Mouse (Mus musculus) heart, embryonic 13.5 days (tissue): ENCODE results near the gene Igfbp4. TPM values are rescaled to one million over a fixed set of nuclear protein-coding genes. Genes with fewer than 3 reads are reported as not detected.

Experiments
- ATAC-seq: fragments of 200-750 bp; cut with Nextera tagmentation; 2 replicates; pipeline ENCODE4 v1.8.0; 2017; ENCODE audit warnings: moderate TSS enrichment; ENCODE audit not compliant: insufficient number of reproducible peaks, low FRiP score, low TSS enrichment; ENCODE audit errors: extremely low read depth
- H3K27ac ChIP-seq: fragments of 300-500 bp; sonication (generic); replicated peaks from 2 replicates; pipeline ENCODE4 v1.5.1; 2015; ENCODE audit warnings: moderate library complexity, mild to moderate bottlenecking, inconsistent platforms
- H3K27me3 ChIP-seq: fragments of 300-500 bp; sonication (generic); replicated peaks from 2 replicates; pipeline ENCODE4 v1.6.1; 2015; ENCODE audit warnings: mild to moderate bottlenecking, inconsistent platforms
- H3K36me3 ChIP-seq: fragments of 300-500 bp; sonication (generic); 2 replicates; pipeline ENCODE4 v1.6.1; 2015; ENCODE audit warnings: mild to moderate bottlenecking, inconsistent platforms
- H3K4me1 ChIP-seq: fragments of 300-500 bp; sonication (generic); 2 replicates; pipeline ENCODE4 v1.6.1; 2015; ENCODE audit warnings: inconsistent platforms
- H3K4me2 ChIP-seq: fragments of 300-500 bp; sonication (generic); 2 replicates; pipeline ENCODE4 v1.6.1; 2015; ENCODE audit warnings: inconsistent platforms, mild to moderate bottlenecking, moderate library complexity
- H3K4me3 ChIP-seq: fragments of 300-500 bp; sonication (generic); 2 replicates; pipeline ENCODE4 v1.5.1; 2015; ENCODE audit warnings: moderate library complexity, mild to moderate bottlenecking, inconsistent platforms
- H3K9ac ChIP-seq: fragments of 300-500 bp; sonication (generic); 2 replicates; pipeline ENCODE4 v1.6.1; 2015; ENCODE audit warnings: inconsistent platforms, mild to moderate bottlenecking, moderate library complexity
- H3K9me3 ChIP-seq: fragments of 300-500 bp; sonication (generic); 2 replicates; pipeline ENCODE4 v1.6.1; 2016; ENCODE audit warnings: inconsistent platforms
- WGBS: fragments of 180-500 bp; shearing (Covaris S2); methylation state at CpG from one replicate; pipeline ENCODE4 v1.1.7; 2015; ENCODE audit warnings: mixed read lengths; 5-methylcytosine and 5-hydroxymethylcytosine counted together
- polyA plus RNA-seq: library from polyadenylated mRNA; unstranded; fragments of >200 nt; fragmentation: Nextera tagmentation; extraction: Ambion mirVana; gene quantifications from 2 replicates; pipeline ENCODE4 v1.2.1, GENCODE M21; 2015

The Igfbp4 gene
- polyA plus RNA-seq, 1 experiment from 2014 or later = 371 TPM

- Histone ChIP-seq H3K4me1 (peaks cover 30% of the 10 kb centered on the region), H3K27ac (peak within 1 kb of the TSS; percentile 75), H3K9ac (peak within 1 kb of the TSS; percentile 89), H3K9me3 (no peaks in the 10 kb centered on the region), H3K27me3 (no peaks in the 10 kb centered on the region), H3K36me3 (peaks cover 34% of the 10 kb centered on the region), H3K4me3 (peak within 1 kb of the TSS; percentile 89), H3K4me2 (peak within 1 kb of the TSS; percentile 79)
- peak; percentile 89 for ATAC-seq
- under 1% methylated on average over 54 of the region's 54 CpGs for WGBS
Observed at GRCm38 (mm10) chr11:99023500-99024467, 17.3 kb upstream of the Igfbp4 start, which contains the start of gene Top2a. Gene Top2a (minus strand): TSS chr11:99024189.

DNA sequence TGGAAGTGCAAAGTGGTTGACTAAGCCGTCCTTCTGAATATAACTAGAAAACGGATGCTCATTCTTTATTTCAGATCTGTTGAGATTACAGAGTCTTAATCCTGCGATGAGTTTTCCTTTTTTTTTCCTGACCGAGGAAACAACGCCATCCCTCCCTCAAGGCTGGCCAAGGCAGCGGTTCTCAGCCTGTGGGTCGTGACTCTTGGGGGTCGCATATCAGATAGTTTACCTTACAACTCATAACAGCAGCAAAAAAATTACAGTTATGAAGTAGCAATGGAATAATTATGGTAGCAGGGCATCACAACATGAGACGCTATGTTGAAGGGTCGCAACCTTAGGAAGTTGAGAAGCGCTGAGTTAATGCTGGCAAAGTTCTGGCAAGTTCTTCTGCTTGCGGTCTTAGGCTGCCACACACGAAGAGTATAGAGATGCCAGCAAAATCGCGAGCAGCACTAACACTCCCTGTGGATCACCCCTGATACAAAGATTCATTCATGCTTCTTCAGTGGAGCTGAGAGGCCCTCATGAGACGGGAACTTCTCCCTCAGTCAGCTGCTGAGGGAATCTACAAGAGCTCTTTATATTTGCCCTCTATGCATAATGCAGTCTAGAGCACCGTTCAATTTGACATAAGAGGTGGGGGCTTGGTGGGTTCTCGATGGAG, 16.4 kb upstream of the Igfbp4 start:
- no peaks in the 10 kb centered on the region for H3K9me3 ChIP-seq
- no peaks in the 10 kb centered on the region for H3K27me3 ChIP-seq
- no peak for ATAC-seq
- H3K36me3 ChIP-seq = peaks cover 26% of the 10 kb centered on the region
- H3K9ac ChIP-seq = peak overlapping the region; percentile 51
- 45% methylated on average over 18 of the region's 18 CpGs for WGBS
- H3K27ac ChIP-seq = peak overlapping the region; percentile 53; the same call in 1 of the 2 replicates
- peak overlapping the region; percentile 66 for H3K4me2 ChIP-seq
- peak overlapping the region; percentile 89 for H3K4me3 ChIP-seq
- H3K4me1 ChIP-seq = peaks cover 30% of the 10 kb centered on the region

DNA sequence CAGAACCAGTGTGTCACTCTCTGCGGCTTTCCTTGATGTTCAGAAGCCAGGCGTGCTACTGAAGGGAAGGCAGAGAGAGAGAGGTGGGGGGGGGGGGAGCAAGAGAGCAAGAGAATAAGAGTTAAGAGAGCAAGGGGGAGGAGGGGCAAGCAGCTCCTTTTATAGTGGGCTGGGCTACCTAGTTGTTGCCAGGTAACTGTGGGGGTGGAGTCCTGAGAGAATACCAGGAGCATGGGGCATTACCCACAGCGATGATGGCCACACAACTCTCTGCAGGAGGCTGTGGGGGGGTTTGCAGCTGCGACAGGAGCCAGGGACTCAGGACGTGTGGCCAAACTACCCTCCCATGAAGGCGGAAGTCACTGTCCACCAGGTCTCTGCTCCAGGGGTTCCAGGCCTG, 15.2 kb upstream of the Igfbp4 start:
- H3K4me2 ChIP-seq = no peak overlapping the region
- no peak overlapping the region for H3K4me3 ChIP-seq
- peaks cover 13% of the 10 kb centered on the region for H3K36me3 ChIP-seq
- H3K9me3 ChIP-seq = no peaks in the 10 kb centered on the region
- H3K9ac ChIP-seq = no peak overlapping the region
- WGBS = 88% methylated on average over 6 of the region's 6 CpGs
- peaks cover 29% of the 10 kb centered on the region for H3K4me1 ChIP-seq
- no peak overlapping the region for H3K27ac ChIP-seq
- ATAC-seq = no peak
- no peaks in the 10 kb centered on the region for H3K27me3 ChIP-seq

DNA sequence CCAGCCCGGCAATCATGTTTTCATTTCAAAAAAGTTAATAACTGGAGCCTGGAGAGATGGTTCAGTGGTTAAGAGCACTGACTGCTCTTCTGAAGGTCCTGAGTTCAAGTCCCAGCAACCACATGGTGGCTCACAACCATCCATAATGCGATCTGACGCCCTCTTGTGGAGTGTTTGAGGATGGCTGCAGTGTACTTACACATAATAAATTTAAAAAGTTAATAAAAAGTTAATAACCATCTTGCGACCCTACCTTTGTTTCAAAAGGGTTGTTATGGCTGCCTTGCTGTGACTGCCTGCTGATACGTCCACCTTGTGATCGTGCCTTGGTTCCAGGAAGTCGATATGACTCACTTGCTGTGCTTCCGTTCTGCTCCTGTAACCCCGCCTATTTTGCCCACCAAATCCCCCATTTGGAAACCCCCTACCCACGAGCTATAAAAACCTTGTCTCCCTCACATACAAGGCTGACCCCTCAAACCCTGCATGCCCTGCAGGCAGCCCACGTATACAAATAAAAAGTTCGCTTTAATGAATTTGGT, 14.1 kb upstream of the Igfbp4 start:
- H3K36me3 ChIP-seq = peaks cover 2% of the 10 kb centered on the region
- 79% methylated on average over 12 of the region's 12 CpGs for WGBS
- no peaks in the 10 kb centered on the region for H3K9me3 ChIP-seq
- peaks cover 21% of the 10 kb centered on the region for H3K4me1 ChIP-seq
- H3K4me2 ChIP-seq = no peak overlapping the region
- no peak overlapping the region for H3K4me3 ChIP-seq
- no peak overlapping the region for H3K27ac ChIP-seq
- H3K27me3 ChIP-seq = no peaks in the 10 kb centered on the region
- H3K9ac ChIP-seq = no peak overlapping the region
- ATAC-seq = no peak

DNA sequence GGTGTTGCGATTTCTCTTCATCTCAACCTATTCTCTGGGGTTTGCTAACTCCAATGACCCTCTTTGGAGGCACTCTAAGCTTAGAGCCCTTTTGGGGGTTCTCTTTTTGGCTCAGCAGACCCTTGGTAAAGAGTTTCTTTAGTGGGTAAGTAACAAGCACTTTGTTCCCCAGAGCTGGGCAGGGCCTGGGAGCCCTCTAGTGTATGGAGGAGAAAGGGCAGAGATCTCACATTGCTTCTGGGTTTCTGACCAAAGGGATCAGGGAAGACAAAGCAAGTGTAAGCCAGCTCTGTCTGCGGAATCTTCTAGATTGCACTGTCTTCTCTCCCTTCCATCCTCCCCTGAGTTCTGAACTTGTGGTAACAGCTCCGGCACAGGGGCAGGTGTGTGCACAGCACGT, 5.7 kb upstream of the Igfbp4 start:
- Histone ChIP-seq H3K36me3 (no peaks in the 10 kb centered on the region), H3K9me3 (no peaks in the 10 kb centered on the region), H3K4me3 (no peak overlapping the region), H3K4me2 (no peak overlapping the region), H3K4me1 (peaks cover 8% of the 10 kb centered on the region), H3K9ac (no peak overlapping the region), H3K27ac (no peak overlapping the region), H3K27me3 (0 out of 2 replicates have a peak, but pooled peaks cover 5% of the 10 kb centered on the region)
- no peak for ATAC-seq
- WGBS = 62% methylated on average over 4 of the region's 4 CpGs

DNA sequence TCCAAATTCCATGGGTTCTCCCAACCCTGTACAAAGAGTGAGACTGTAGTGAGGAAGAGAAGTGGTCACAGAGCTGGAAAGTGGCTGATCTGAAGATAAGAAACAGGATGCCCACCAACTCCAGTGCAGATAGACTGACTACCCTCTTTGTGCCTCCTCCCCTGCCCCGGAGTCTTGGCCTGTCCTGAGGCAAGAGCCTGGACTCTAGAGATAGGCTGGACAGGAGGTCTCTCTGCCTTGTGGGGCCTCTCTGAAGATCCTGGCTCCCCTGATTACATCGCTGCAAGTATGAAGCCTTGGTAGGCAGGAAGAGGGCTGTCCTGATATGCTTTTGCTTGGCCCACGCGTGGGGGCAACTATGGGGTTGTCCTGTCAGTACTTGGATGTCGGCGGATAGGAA, 4.8 kb upstream of the Igfbp4 start:
- Histone ChIP-seq H3K9ac (no peak overlapping the region), H3K36me3 (no peaks in the 10 kb centered on the region), H3K4me2 (no peak overlapping the region), H3K9me3 (no peaks in the 10 kb centered on the region), H3K4me1 (peaks cover 12% of the 10 kb centered on the region), H3K4me3 (no peak overlapping the region), H3K27ac (no peak overlapping the region), H3K27me3 (peaks cover 5% of the 10 kb centered on the region; the same call in 1 of the 2 replicates)
- ATAC-seq = no peak
- WGBS = 45% methylated on average over 6 of the region's 6 CpGs

DNA sequence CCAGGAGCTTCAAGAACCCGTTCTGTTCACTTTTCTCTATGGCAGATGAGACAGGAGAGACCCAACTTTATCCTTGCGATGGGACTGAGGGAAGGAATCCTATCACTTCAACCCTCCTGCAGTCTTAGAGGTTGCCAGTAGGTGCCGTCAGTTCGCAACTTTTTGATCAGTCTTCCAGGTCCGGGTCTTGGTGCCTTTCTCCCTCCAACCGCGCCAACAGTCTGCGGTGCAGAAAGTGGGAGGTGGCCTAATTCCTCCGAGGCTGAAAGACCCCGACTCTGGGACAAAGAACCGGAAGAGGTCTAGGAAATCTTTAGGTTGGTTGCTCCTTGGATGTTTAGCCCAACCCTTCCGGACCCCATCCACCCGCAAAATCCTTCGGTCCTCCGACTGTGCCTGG, 1.3 kb upstream of the Igfbp4 start:
- H3K27ac ChIP-seq = peak overlapping the region; percentile 89
- H3K4me2 ChIP-seq = peak overlapping the region; percentile 88
- WGBS = 0% methylated on average over 15 of the region's 15 CpGs
- H3K36me3 ChIP-seq = peaks cover 3% of the 10 kb centered on the region
- ATAC-seq = no peak
- peak overlapping the region; percentile 90 for H3K9ac ChIP-seq
- H3K27me3 ChIP-seq = peaks cover 11% of the 10 kb centered on the region
- H3K9me3 ChIP-seq = no peaks in the 10 kb centered on the region
- H3K4me3 ChIP-seq = peak overlapping the region; percentile 65
- peaks cover 30% of the 10 kb centered on the region for H3K4me1 ChIP-seq

DNA sequence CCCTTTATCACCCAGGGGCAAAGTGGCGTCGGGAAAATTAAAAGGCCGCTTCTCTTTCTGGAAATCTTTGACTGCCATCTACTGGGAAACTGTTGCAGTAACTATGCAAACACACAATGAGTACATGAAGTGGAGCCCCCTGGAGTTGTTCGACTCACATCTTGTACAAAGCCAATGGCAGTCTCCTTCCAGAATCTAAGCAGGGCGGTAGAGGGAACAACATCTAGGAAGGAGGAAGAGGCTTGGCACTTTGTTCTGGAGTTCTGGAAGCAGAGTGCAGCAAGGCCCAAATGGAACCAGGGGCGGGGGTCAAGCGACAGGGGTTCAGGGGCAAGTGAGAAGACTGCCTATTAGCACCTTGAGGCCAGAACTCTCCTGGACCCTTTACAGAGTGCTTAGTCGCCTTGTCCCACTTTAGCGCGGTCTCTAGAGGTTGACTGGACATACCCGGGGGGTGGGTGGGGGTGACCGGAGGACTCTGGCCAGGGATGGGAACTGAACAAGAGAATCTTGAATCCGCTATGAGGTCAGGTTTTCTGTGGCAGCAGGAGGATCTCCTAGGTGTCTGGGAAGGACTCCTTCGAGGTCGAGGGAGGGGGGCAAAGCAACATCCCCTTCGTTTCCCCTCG, 584 bp upstream of the Igfbp4 start:
- Histone ChIP-seq H3K9ac (peak overlapping the region; percentile 90), H3K4me2 (peak overlapping the region; percentile 88), H3K27ac (peak overlapping the region; percentile 89), H3K9me3 (no peaks in the 10 kb centered on the region), H3K4me1 (peaks cover 37% of the 10 kb centered on the region), H3K27me3 (peaks cover 11% of the 10 kb centered on the region), H3K36me3 (peaks cover 7% of the 10 kb centered on the region), H3K4me3 (peak overlapping the region; percentile 65)
- WGBS = under 1% methylated on average over 17 of the region's 17 CpGs
- no peak for ATAC-seq

- Histone ChIP-seq H3K4me1 (peaks cover 53% of the 10 kb centered on the region), H3K9me3 (no peaks in the 10 kb centered on the region), H3K27me3 (peaks cover 11% of the 10 kb centered on the region), H3K27ac (peak overlapping the region; percentile 89), H3K9ac (peak overlapping the region; percentile 90), H3K4me3 (peak overlapping the region; percentile 65), H3K4me2 (peak overlapping the region; percentile 88), H3K36me3 (peaks cover 7% of the 10 kb centered on the region)
- 34% methylated on average over 16 of the region's 16 CpGs for WGBS
- ATAC-seq = no peak
Observed at GRCm38 (mm10) chr11:99041841-99042780, 1.1 kb downstream of the Igfbp4 start.

DNA sequence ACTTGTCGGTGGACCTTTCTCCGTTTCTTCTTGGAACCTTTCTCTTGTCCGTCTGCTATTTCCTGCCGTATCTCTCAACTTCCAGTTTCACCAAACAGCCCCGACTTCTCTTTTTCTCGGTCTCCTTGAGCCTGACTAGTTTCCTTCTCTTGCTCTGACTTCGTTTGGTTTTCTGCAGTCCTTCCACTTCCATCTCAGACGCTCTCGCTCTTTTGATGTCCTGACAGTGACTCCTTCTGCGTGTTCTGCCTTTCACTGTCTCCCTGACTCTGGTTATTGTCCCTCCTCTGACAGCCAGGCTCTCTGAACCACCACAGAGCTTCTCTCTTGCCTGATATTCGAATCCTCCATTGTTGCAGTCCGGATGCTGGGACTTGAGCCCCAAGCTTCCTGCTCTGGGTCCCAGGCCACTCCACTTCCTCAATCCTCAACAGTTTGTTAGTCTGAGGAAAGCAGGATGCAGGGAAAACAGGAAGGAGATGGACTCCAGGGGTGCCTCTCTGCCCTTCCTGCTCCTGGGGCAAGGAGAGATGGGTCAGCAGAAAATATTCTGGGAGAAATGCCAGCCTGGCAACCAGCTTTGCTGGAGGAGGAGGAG, 1.9 kb downstream of the Igfbp4 start:
- Histone ChIP-seq H3K27ac (peak overlapping the region; percentile 89), H3K27me3 (peaks cover 11% of the 10 kb centered on the region), H3K9ac (peak overlapping the region; percentile 90), H3K4me2 (peak overlapping the region; percentile 88), H3K36me3 (peaks cover 9% of the 10 kb centered on the region), H3K4me3 (peak overlapping the region; percentile 65), H3K9me3 (no peaks in the 10 kb centered on the region), H3K4me1 (peaks cover 62% of the 10 kb centered on the region)
- WGBS = 32% methylated on average over 12 of the region's 12 CpGs
- no peak for ATAC-seq
